Mouse (Mus musculus): ENCODE results near the gene Srpk1.
"Not testable (repeated sequence)": the region's sequence is repeated elsewhere in the genome, so short reads cannot be mapped to it uniquely, and the experiment has no call there.

Srpk1 gene

DNA sequence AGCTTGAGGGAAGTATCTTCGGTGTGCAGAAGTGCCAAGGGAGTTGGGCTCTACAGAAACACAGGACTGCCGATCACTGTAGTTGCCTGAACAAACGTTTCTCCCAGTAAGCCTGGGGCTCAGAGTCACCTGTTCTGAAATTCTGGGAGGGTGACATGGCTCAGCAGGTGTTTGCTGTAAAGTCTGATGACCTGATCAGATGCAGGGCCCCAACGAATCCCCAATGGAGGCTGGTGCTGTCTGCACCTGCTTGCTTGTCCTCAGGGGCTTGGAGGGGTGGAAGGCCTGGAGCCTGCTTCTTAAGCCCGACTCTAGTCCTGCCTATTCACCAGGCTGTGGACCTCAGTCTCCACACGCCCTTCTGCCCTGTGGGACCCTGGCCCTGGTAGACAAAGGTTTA, 64.7 kb downstream of the Srpk1 start:
- intact Hi-C loops (cut with DNase I), result no loop called here

DNA sequence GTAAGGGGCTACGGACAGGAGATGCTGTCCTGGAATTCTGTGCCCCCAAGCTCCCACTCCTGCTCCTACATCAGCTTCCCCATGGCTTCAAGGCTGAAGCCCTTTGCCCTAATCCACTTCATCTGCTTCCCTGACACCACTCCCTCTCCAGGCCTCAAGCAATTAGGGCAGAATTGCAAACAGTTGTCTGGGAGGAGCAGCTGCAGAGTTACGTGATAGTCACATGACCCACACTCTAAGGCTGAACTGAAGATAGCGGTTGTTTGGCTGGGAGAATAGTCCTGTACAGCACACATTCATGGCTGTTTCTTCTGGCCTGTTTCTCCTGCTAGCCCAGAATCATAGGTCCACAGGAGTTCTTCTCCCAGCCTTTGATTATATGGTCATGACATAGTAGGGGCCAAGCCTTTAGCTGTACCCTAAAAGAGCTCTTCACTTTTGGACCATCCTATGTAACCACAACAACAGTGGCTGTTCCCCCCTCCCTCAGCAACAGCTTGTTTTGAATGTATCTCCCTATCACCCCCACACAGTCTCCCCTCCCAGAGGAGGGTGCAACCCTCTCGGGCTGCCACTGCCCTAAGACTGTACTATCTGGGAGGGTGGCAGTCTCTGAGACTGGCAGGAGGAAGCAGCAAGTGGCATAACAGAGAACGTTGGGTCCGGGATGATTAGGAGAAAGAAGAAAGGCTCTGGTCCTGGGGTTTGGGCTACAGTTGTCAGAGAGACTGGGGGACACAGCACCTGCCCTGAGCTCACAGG, 65.7 kb downstream of the Srpk1 start:
- intact Hi-C loops (cut with DNase I), result no loop called here

DNA sequence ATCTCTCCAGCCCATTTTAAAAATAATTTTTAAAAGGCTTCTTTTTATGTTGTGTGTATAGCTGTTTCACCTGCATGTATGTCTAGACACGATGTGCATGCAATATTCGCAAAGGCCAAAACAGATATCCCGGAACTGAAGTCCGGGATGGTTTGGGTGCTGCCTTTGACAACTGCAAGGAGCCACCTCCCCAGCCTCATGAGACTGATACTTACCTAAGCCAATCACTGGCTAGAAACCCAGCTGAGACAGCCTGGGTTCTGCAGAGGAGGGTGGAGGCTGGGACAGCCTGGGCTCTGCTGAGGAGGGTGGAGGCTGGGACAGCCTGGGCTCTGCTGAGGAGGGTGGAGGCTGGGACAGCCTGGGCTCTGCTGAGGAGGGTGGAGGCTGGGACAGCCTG, 68.5 kb downstream of the Srpk1 start:
- intact Hi-C loops (cut with DNase I), result not testable (repeated sequence)

DNA sequence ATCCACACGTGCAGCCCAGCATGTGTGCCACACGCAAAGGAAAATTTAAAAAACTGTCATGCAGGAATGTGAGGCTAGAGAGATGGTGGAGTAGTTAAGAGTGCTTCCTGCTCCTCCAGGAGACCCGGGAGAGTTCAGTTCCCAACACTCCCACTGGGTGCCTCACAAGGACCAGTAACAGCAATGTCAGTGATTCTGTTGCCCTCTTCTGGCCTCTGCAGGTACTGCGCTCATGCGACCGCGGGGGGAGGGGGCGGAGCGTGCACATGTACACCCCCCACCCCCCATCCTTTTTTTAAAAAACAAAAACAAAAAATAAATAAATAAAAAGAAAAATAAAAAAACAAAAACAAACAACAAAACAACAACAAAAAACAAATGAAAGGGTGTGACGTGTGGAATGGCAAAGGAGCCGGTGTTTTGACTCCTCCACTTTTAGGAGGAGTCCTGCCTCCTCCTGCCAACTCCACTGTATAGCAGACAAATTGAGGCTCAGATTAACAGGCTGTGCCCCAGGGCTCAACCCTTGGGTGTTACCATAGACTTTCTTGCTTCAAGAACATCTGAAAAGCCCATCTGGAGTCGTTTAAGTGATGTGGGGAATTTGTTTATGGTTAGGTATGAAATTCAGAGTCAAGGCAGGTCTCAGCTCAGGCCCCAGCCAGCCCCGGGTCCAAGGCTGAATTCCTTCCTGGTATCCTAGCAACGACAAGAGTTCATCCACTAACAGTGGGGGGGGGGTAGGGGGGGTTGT, 69.3 kb downstream of the Srpk1 start:
- intact Hi-C loops (cut with DNase I), result no loop called here

DNA sequence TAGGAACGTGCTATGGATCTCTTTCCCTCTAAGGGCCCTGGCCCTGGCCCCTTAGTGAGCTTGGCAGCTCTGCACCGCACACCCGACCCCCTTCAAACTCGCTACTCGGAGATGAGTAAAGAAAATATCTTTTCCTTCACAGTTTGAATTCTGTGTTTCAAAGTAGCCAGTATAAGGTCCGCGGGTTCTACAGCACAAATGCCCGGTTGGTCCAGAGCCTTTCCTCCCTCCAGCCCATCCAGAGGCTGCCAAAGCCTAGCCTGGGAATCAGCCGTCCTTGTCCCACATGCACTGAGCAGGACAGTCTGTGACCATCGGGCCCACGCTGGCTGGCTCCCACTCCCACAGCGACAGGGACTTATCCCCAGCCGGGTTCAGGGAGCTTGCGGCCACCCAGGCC, 73.4 kb downstream of the Srpk1 start, which contains the start of gene Clpsl2:
TSS of gene Clpsl2 (plus strand) at position 301 of the 400 bp plus-strand sequence.
- intact Hi-C loops (cut with DNase I), result loop anchor here (5.0 kb wide), 1 partner anchor 93 kb away; no protein-coding TSS in a partner anchor

DNA sequence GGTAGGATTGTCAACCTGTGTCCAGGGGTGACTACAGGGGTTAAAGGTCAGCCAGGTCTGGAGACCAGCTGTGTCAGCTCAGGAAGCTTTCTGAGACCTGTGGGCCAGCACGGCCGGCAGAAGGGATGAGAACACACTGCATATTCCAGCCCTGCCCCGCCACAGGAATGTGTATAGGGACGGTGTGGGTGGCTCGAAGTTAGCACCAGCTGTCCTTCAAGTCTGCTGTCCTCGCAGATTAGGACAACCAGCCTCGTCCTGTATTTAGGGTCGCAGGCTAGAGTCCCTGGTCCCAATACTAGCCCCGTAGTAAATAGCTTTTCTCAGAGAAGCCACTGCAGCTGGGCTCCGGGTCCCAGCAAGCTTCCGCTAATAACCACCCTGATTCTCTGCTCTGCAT, 74.0 kb downstream of the Srpk1 start:
- intact Hi-C loops (cut with DNase I), result loop anchor here (5.0 kb wide), 1 partner anchor 94 kb away; no protein-coding TSS in a partner anchor

DNA sequence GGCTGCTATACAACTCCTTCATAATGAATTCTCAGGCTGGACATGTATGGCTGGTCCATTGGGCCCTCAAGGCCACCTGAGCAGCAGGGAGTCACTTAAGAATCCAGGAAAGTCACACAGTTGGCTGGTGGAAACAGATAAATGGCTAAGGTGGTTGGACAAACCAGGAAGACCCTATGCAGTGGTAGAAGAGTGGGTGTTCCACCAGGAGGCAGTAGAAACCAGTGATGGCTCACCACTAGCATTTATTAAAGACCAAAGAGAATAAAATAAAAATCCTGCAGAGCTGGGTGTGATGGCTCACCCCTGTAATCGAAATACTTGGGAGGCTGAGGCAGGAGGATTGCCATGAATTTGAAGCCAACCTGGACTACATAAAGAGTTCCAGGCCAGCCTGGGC, 75.6 kb downstream of the Srpk1 start:
- intact Hi-C loops (cut with DNase I), result loop anchor here (5.0 kb wide), 1 partner anchor 95 kb away; no protein-coding TSS in a partner anchor

DNA sequence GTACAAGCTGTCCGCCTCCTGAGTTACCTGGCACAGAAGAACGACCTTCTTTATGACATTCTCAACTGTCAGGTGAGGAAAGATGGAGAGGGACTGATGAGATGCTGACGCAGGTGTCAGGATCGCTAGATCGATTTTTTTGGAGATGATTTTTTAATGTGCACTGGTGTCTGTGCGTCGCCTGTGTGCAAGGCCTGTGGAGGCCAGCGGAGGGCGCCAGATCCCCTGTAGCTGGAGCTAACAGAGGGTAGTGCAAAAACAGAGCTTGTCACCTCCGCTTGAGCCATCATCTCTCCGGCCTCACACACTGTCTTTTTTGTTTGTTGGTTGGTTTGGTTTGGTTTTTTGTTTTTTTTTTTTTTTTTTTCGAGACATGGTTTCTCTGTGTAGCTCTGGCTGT, 84.6 kb downstream of the Srpk1 start:
- intact Hi-C loops (cut with DNase I), result no loop called here

Small RNA genes lying within 50 kb of the gene (microRNA-seq; reads per million reads assigned to microRNA genes)
- 0 reads per million in 2 experiments for gene Mir6969
